Mouse (Mus musculus): ENCODE measurements at regions not wholly inside any gene's neighbourhood (a gene's known extent, or its start where the extent isn't known, plus 50 kb on each side); places are given as distances from the start of the nearest gene placed in this dataset.
"Not testable (repeated sequence)": the region's sequence is repeated elsewhere in the genome, so short reads cannot be mapped to it uniquely, and the experiment has no call there.

GRCm38 (mm10) chr9:32947221-32947620 lies 311.2 kb downstream of the Ets1 start:
- DNase-seq, result no peak

- peak; percentile 42 for DNase-seq
Measured at GRCm38 (mm10) chr9:32949036-32949435, 313.0 kb downstream of the Ets1 start.

GRCm38 (mm10) chr9:32958716-32959115 lies 322.7 kb downstream of the Ets1 start:
- no peak for DNase-seq

- DNase-seq, result not testable (repeated sequence)
Measured at GRCm38 (mm10) chr9:32959468-32959867, 323.4 kb downstream of the Ets1 start.

GRCm38 (mm10) chr9:32962679-32963205 lies 326.7 kb downstream of the Ets1 start:
- DNase-seq, result no peak

- no peak for DNase-seq
Measured at GRCm38 (mm10) chr9:32968446-32968845, 332.4 kb downstream of the Ets1 start.

- DNase-seq, result no peak
Measured at GRCm38 (mm10) chr9:32971421-32971820, 335.4 kb downstream of the Ets1 start.

- DNase-seq, result no peak
Measured at GRCm38 (mm10) chr9:32971926-32972325, 335.9 kb downstream of the Ets1 start.

- no peak for DNase-seq
Measured at GRCm38 (mm10) chr9:32972431-32973052, 336.5 kb downstream of the Ets1 start.

GRCm38 (mm10) chr9:32977732-32978131 lies 341.7 kb downstream of the Ets1 start:
- DNase-seq, result no peak

- DNase-seq, result no peak
Measured at GRCm38 (mm10) chr9:32980846-32981245, 344.8 kb downstream of the Ets1 start.

GRCm38 (mm10) chr9:32983182-32983581 lies 347.2 kb downstream of the Ets1 start:
- DNase-seq, result no peak

GRCm38 (mm10) chr9:32986836-32987673 lies 351.0 kb downstream of the Ets1 start:
- peak; percentile 27 for DNase-seq

- no peak for DNase-seq
Measured at GRCm38 (mm10) chr9:32989006-32989405, 353.0 kb downstream of the Ets1 start.

GRCm38 (mm10) chr9:32998323-32998722 lies 362.3 kb downstream of the Ets1 start:
- no peak for DNase-seq

GRCm38 (mm10) chr9:33000691-33001164 lies 364.7 kb downstream of the Ets1 start:
- DNase-seq, result peak; percentile 53

GRCm38 (mm10) chr9:33001165-33001949 lies 365.3 kb downstream of the Ets1 start:
- DNase-seq, result no peak

- no peak for DNase-seq
Measured at GRCm38 (mm10) chr9:33003880-33004279, 367.9 kb downstream of the Ets1 start.

- no peak for DNase-seq
Measured at GRCm38 (mm10) chr9:33004536-33004935, 368.5 kb downstream of the Ets1 start.

- DNase-seq, result no peak
Measured at GRCm38 (mm10) chr9:33007456-33008063, 371.5 kb downstream of the Ets1 start.

GRCm38 (mm10) chr9:33011241-33011640 lies 375.2 kb downstream of the Ets1 start:
- no peak for DNase-seq

- no peak for DNase-seq
Measured at GRCm38 (mm10) chr9:33035401-33035800, 399.4 kb downstream of the Ets1 start.

Data from kidney, postnatal 10 days (tissue).